Mouse (Mus musculus) midbrain, embryonic 15.5 days (tissue): ENCODE measurements at regions not wholly inside any gene's neighbourhood (a gene's known extent, or its start where the extent isn't known, plus 50 kb on each side); places are given as distances from the start of the nearest gene placed in this dataset.
A peak's percentile ranks its signal among the peaks of the same experiment; 100 is the strongest.

Experiments used
- ATAC-seq: fragments of 200-750 bp; cut with Nextera tagmentation; replicated peaks from 2 replicates; pipeline ENCODE4 v1.8.0; 2017; ENCODE audit warnings: moderate TSS enrichment
- H3K27ac ChIP-seq: fragments of 300-500 bp; sonication (generic); 2 replicates; pipeline ENCODE4 v1.5.1; 2015; ENCODE audit warnings: mild to moderate bottlenecking, inconsistent platforms
- H3K27me3 ChIP-seq: fragments of 300-500 bp; sonication (generic); replicated peaks from 2 replicates; pipeline ENCODE4 v1.6.1; 2015; ENCODE audit warnings: inconsistent platforms
- H3K36me3 ChIP-seq: fragments of 300-500 bp; sonication (generic); replicated peaks from 2 replicates; pipeline ENCODE4 v1.6.1; 2015; ENCODE audit warnings: inconsistent platforms
- H3K4me1 ChIP-seq: fragments of 300-500 bp; sonication (generic); 2 replicates; pipeline ENCODE4 v1.6.1; 2015; ENCODE audit warnings: inconsistent platforms
- H3K4me2 ChIP-seq: fragments of 300-500 bp; sonication (generic); 2 replicates; pipeline ENCODE4 v1.6.1; 2015; ENCODE audit warnings: inconsistent platforms, mild to moderate bottlenecking, moderate library complexity
- H3K4me3 ChIP-seq: fragments of 300-500 bp; sonication (generic); 2 replicates; pipeline ENCODE4 v1.5.1; 2015; ENCODE audit warnings: mild to moderate bottlenecking, inconsistent platforms
- H3K9ac ChIP-seq: fragments of 300-500 bp; sonication (generic); 2 replicates; pipeline ENCODE4 v1.6.1; 2015; ENCODE audit warnings: mild to moderate bottlenecking, inconsistent platforms
- H3K9me3 ChIP-seq: fragments of 300-500 bp; sonication (generic); 2 replicates; pipeline ENCODE4 v1.6.1; 2016; ENCODE audit warnings: inconsistent platforms
- WGBS: fragments of 180-500 bp; shearing (Covaris S2); methylation state at CpG from one replicate; pipeline ENCODE4 v1.1.7; 2015; ENCODE audit warnings: mixed read lengths; 5-methylcytosine and 5-hydroxymethylcytosine counted together

DNA sequence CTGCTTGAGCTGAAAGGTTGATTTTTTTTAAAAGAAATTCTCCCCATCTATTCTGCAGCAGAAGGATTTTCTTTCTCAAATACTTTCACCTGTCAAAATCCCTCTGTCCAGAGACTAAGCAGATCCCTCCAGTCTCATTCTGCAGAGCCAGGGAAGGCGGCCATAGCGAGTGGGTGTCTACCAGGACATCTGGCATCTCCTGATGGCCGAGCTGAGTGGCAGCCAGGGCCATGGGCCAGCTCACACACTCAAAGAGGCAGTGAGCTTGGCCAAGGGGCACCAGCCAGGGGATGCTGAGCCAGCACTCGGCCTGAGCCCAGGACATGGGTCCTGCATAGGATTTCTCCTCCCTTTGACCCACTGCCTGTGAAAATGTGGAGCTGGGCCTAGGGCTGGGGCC lies 84.6 kb upstream of the Gsc start:
- WGBS = 78% methylated on average over 4 of the region's 4 CpGs
- ATAC-seq = peak; percentile 54; the same call in 1 of the 2 replicates
- H3K27ac ChIP-seq = no peak overlapping the region

DNA sequence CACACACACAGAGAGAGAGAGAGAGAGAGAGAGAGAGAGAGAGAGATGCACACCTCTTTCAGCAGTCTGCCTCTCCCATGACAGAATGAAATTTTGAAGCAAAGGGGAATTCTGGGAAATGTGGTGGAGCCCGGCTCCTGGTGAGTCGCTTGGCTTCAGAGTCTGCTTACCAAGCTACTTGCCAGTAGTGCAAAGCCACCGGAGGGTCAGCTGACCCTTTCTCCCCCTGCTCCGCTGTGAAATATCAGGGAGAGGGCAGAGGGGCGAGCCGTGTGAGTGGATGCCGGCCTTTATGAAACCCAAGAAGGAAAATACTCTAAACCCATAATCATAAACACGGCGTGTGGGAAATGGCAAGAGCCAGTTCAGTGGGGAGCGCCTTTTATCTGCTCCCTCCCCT lies 84.2 kb upstream of the Gsc start:
- H3K36me3 ChIP-seq = no peaks in the 10 kb centered on the region
- no peak overlapping the region for H3K27ac ChIP-seq
- ATAC-seq = no peak
- H3K4me3 ChIP-seq = no peak overlapping the region
- H3K27me3 ChIP-seq = no peaks in the 10 kb centered on the region
- WGBS = 68% methylated on average over 10 of the region's 10 CpGs
- no peak overlapping the region for H3K9ac ChIP-seq
- no peaks in the 10 kb centered on the region for H3K9me3 ChIP-seq
- H3K4me2 ChIP-seq = no peak overlapping the region
- H3K4me1 ChIP-seq = peaks cover 5% of the 10 kb centered on the region; the same call in 1 of the 2 replicates

More for the DNA sequence above, 84.6 kb upstream of the Gsc start:
- no peaks in the 10 kb centered on the region for H3K9me3 ChIP-seq
- H3K4me3 ChIP-seq = no peak overlapping the region
- no peaks in the 10 kb centered on the region for H3K36me3 ChIP-seq
- peaks cover 5% of the 10 kb centered on the region; the same call in 1 of the 2 replicates for H3K4me1 ChIP-seq
- no peak overlapping the region for H3K9ac ChIP-seq
- H3K27me3 ChIP-seq = no peaks in the 10 kb centered on the region
- no peak overlapping the region for H3K4me2 ChIP-seq

DNA sequence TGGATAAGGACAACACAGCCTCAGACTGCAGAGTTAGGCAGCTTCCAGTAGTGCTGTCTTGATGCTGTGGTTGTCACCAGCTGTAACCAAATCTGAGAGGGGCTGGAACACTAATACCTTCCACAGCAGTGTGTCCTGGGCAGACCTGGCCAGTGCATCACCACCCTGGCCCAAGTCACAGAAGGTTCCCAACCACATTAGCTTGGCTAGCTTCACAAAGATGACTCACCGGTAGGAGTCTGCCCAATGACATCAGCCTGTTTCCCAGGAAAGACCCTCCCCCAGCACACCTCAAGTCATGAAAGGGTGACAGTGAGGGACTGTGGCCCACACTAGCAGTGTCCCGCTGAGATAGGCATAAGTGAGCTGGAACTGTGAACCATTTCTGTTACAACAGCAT lies 75.5 kb upstream of the Gsc start:
- no peak for ATAC-seq
- Histone ChIP-seq H3K9me3 (no peaks in the 10 kb centered on the region), H3K4me2 (no peak overlapping the region), H3K27ac (no peak overlapping the region), H3K27me3 (no peaks in the 10 kb centered on the region), H3K4me1 (no peaks in the 10 kb centered on the region), H3K36me3 (no peaks in the 10 kb centered on the region), H3K9ac (no peak overlapping the region), H3K4me3 (no peak overlapping the region)
- WGBS = 92% methylated on average over 2 of the region's 2 CpGs

DNA sequence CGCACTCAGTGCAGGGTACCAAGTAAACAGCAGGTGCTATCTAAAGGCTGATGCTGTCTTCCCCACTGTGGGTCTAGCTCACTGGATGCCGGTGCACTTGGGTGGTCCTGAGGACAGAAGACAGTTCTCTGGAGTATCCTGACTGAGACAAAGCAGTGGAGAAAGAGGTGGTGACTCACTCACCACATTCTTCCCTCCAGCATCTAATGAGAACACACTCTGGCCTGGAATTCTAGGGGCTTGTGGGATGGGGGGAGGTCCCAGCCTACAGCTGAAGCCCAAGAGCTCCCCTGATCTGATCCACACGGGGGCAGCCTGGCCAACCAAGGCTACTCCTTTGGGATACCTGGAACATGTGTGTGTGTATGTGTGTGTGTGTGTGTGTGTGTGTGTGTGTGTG lies 74.4 kb upstream of the Gsc start:
- no peak overlapping the region for H3K4me3 ChIP-seq
- WGBS = 79% methylated on average over 3 of the region's 3 CpGs
- no peak for ATAC-seq
- no peaks in the 10 kb centered on the region for H3K4me1 ChIP-seq
- no peak overlapping the region for H3K4me2 ChIP-seq
- H3K9me3 ChIP-seq = no peaks in the 10 kb centered on the region
- H3K9ac ChIP-seq = no peak overlapping the region
- H3K36me3 ChIP-seq = no peaks in the 10 kb centered on the region
- no peak overlapping the region for H3K27ac ChIP-seq
- H3K27me3 ChIP-seq = no peaks in the 10 kb centered on the region

DNA sequence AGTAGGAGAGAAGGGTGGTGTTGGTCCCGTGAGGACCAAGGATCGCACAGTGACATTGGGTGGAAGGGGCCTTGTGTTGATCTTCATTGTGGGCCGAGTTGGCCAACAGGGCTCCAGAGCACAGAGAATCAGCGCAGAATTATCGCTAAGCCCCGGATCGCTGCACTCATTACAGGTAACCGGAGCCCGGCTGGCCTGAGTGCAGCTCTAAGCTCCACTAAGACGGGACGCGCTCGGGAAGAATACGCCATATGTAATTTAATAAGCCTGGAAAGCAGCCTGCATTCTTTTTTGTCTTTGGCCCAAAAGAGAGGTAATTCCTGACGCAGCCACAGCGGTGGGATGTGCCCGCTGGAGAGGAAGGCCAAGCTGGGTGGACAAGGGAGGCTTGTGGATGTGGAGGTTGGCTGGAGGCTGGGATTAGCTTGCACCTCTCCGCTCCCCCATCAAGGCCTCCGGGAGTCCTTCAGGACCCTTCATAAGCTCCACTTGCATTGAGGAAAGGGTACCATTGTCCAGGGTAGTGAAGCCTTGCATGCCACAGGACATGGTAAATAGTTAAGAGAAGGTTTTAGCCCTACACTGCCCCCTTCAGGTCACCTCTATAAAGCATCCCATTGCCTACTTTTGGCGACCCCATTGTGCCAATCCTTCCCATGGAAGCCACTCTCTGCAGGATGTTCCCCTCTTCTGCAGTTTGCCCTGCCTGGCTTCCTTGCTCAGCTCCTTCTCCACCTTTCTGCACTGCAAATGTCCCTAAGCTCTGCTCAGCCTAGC lies 73.1 kb upstream of the Gsc start:
- no peak overlapping the region for H3K27ac ChIP-seq
- no peak overlapping the region for H3K9ac ChIP-seq
- no peak overlapping the region for H3K4me2 ChIP-seq
- H3K27me3 ChIP-seq = no peaks in the 10 kb centered on the region
- no peaks in the 10 kb centered on the region for H3K4me1 ChIP-seq
- ATAC-seq = no peak
- H3K4me3 ChIP-seq = no peak overlapping the region
- 86% methylated on average over 20 of the region's 20 CpGs for whole genome bisulfite sequencing
- H3K36me3 ChIP-seq = no peaks in the 10 kb centered on the region
- no peaks in the 10 kb centered on the region for H3K9me3 ChIP-seq

DNA sequence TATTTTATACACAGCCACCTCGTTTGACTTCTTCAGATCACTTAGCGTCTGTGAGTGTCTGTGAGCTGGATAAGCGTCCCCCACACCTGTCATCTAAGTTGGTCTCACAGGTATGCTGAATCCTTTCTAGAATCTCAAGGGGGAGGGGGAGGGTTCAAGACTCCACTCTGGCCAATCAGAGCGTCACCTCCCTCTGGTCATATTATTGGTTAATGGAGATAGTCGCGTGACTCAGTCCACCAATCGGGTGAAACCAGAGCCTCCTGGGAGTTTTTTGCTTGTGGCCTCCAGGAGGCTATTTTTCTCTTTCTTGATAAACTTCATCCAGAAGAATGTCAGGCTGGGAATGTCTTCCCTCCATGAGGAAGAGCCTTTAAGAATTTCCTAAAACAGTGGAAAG lies 66.8 kb upstream of the Gsc start:
- Histone ChIP-seq H3K9me3 (no peaks in the 10 kb centered on the region), H3K9ac (no peak overlapping the region), H3K27me3 (no peaks in the 10 kb centered on the region), H3K27ac (no peak overlapping the region), H3K4me1 (no peaks in the 10 kb centered on the region), H3K4me2 (no peak overlapping the region), H3K36me3 (no peaks in the 10 kb centered on the region), H3K4me3 (no peak overlapping the region)
- WGBS = 93% methylated on average over 7 of the region's 7 CpGs
- no peak for ATAC-seq

DNA sequence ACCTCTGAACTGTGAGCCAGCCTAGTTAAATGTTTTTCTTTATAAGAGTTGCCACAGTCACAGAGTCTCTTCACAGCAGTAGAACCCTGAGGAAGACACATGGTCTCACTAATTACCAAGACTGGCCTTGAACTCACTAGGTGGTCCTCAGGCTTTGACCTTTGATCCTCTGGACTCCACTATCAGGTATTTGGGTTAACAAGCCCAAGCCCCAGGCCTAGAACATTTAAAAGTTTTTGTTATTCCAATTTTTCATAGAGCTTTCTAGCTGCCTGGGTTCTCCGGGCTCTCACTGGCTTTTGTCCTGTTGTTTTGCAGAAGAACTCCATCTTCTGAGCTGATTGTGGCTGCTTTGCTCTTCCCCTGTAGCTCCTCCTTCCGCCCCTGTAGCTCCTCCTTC lies 65.3 kb upstream of the Gsc start:
- no peak overlapping the region for H3K9ac ChIP-seq
- ATAC-seq = no peak
- WGBS = 95% methylated on average over 2 of the region's 2 CpGs
- no peaks in the 10 kb centered on the region for H3K4me1 ChIP-seq
- no peak overlapping the region for H3K27ac ChIP-seq
- no peaks in the 10 kb centered on the region for H3K27me3 ChIP-seq
- H3K36me3 ChIP-seq = no peaks in the 10 kb centered on the region
- H3K4me3 ChIP-seq = no peak overlapping the region
- no peaks in the 10 kb centered on the region for H3K9me3 ChIP-seq
- H3K4me2 ChIP-seq = no peak overlapping the region

DNA sequence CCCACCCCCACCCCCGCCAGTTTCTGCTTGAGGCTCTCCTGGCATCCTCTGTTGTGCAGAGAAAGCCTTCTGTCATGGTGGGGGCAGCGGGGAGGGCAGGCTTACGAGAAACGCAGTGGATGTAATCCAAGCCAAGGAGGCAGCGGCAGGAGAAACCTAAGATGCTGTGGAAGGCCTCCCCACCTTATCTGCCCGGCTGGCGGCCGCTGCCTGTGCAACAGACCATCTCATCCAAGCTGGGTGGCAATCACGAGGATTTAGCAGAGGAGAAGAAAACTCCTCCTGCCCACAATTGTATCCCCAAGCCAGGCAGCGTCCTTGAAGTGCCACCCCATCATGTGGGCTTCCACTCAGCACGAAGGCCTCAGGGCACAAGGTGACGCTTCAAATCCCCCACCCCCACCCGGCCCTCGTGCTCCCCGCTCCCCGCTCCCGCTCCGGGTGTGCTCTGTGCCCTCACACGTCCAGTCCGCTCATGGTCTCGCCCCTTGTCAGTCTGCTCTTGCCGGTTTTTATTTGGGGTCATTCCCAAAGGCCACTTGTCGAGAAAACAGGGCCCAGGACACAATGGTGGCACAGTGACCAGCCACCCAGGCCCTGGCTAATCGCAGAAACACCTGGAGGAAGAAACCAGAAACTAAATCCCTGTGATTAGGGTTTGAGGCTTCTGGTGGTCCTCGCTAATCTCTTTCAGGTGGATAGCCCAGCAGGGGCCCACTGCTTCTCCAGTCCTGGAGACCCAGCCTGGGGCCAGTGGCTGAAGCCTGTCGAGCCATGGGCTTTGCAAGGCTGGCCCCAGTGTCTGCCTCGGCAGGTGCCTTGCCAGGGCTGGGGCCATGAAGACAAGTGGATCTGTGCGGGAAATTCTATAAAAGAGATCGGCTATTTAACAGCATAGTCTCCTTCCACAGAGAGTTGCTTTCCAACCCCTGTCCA lies 58.6 kb upstream of the Gsc start:
- Histone ChIP-seq H3K4me2 (no peak overlapping the region), H3K9ac (no peak overlapping the region), H3K27me3 (no peaks in the 10 kb centered on the region), H3K4me3 (no peak overlapping the region), H3K36me3 (no peaks in the 10 kb centered on the region), H3K4me1 (peaks cover 6% of the 10 kb centered on the region; the same call in 1 of the 2 replicates), H3K9me3 (no peaks in the 10 kb centered on the region), H3K27ac (no peak overlapping the region)
- ATAC-seq = no peak
- WGBS = 15% methylated on average over 29 of the region's 29 CpGs

DNA sequence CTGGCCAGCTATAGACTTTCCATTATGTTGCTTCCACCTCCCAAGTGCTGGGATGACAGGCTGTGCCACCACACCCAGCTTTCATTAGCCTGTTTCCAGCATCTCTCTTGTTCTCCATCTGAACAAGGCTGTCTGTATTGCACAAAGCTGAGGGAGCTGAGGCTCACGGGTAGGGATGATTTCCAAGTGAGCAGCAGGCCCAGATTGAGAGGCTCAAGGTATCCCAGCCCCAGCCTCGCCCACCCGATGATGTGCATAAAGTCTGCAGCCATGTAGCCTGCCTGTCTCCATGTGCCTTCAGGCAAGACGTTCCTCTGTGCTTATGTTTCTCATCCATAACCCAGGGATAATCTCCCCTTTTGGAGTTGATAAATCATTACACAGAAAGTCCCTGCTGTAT lies 57.5 kb upstream of the Gsc start:
- ATAC-seq = no peak
- 66% methylated on average over 4 of the region's 4 CpGs for WGBS

More for the DNA sequence above, 57.5 kb upstream of the Gsc start:
- Histone ChIP-seq H3K27ac (no peak overlapping the region), H3K4me2 (no peak overlapping the region), H3K36me3 (no peaks in the 10 kb centered on the region), H3K27me3 (no peaks in the 10 kb centered on the region), H3K9ac (no peak overlapping the region), H3K4me3 (no peak overlapping the region), H3K4me1 (peaks cover 6% of the 10 kb centered on the region; the same call in 1 of the 2 replicates), H3K9me3 (peaks cover 3% of the 10 kb centered on the region; the same call in 1 of the 2 replicates)
